Mouse (Mus musculus) limb, embryonic 10.5 days (tissue): ENCODE measurements around the gene Olfr1303. TPM values are rescaled to one million over a fixed set of nuclear protein-coding genes. Genes with fewer than 3 reads are reported as not detected.

Experiments used
- DNase-seq: peaks from one replicate; pipeline ENCODE4 v3.0.0-alpha.2; 2017; ENCODE audit warnings: low spot score
- H3K27ac ChIP-seq: fragments of 300-500 bp; sonication (generic); 2 replicates; pipeline ENCODE4 v1.5.1; 2016; ENCODE audit warnings: mild to moderate bottlenecking
- H3K27me3 ChIP-seq: fragments of 300-500 bp; sonication (generic); 2 replicates; pipeline ENCODE4 v1.6.1; 2016; ENCODE audit warnings: low read depth, mild to moderate bottlenecking; ENCODE audit not compliant: poor library complexity, severe bottlenecking
- H3K36me3 ChIP-seq: fragments of 300-500 bp; sonication (generic); 2 replicates; pipeline ENCODE4 v1.6.1; 2016; ENCODE audit warnings: mild to moderate bottlenecking, moderate library complexity
- H3K4me1 ChIP-seq: fragments of 300-500 bp; sonication (generic); 2 replicates; pipeline ENCODE4 v1.6.1; 2016
- H3K4me3 ChIP-seq: fragments of 300-500 bp; sonication (generic); 2 replicates; pipeline ENCODE4 v1.5.1; 2016; ENCODE audit warnings: mild to moderate bottlenecking, moderate library complexity
- H3K9me3 ChIP-seq: fragments of 300-500 bp; sonication (generic); replicated peaks from 2 replicates; pipeline ENCODE4 v1.6.1; 2016; ENCODE audit warnings: mild to moderate bottlenecking
- WGBS: fragments of 180-500 bp; shearing (Covaris S2); methylation state at CpG from one replicate; pipeline ENCODE4 v1.1.7; 2016; 5-methylcytosine and 5-hydroxymethylcytosine counted together
- polyA plus RNA-seq: library from polyadenylated mRNA; unstranded; fragments of >200 nt; fragmentation: Nextera tagmentation; extraction: Ambion mirVana; gene quantifications from 2 replicates; pipeline ENCODE4 v1.2.1, GENCODE M21; 2016

The Olfr1303 gene
- polyA plus RNA-seq = not detected in 2 replicates

DNA sequence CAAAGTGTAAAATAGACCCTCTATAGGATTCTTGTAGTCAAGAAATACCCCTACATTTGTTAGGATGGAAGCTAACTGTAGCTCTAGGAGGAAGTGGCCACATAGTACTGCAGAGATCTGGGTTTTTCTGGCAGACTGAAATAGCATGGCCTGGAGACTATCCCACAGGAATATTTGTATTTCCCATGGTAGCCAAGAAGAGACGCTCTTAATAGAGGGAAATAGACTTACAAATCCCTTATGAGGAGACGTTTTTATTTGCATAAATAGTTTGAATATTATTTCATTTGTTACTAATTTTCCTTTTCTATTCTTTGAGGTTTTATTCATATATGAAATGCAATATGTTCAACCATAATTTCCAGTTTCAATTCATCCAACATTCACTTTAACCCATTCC lies at the start of gene Olfr1303:
Gene Olfr1303 (minus strand): TSS at position 101 of the 400 bp plus-strand sequence.
- no peaks in the 10 kb centered on the region for H3K9me3 ChIP-seq
- 91% methylated on average over 2 of the region's 2 CpGs for WGBS
- H3K27me3 ChIP-seq = no peaks in the 10 kb centered on the region
- H3K27ac ChIP-seq = no peak within 1 kb of the TSS
- no peaks in the 10 kb centered on the region for H3K36me3 ChIP-seq
- H3K4me1 ChIP-seq = no peaks in the 10 kb centered on the region
- H3K4me3 ChIP-seq = no peak within 1 kb of the TSS
- DNase-seq = no peak

DNA sequence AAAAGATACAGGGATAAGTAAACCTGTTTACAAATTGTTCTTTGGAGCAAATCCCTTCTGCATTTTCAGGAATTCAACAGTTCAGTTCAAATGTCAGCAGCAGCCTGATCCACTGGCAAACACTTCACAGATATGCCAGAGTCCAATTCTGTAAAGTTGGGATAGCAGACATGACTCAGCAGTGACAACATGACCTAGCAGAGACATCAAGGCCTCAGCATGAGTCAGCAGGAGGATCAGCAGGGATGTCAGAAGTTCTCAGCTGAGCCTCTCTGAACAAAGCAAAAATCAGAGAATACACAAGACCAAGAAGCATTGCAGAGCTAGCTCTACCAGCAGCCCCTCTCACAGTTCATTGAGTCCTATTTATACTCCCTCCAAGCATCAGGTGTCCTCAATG lies 7.2 kb downstream of the Olfr1303 start:
- Histone ChIP-seq H3K9me3 (no peaks in the 10 kb centered on the region), H3K27me3 (no peaks in the 10 kb centered on the region), H3K27ac (no peak overlapping the region), H3K4me3 (no peak overlapping the region), H3K36me3 (no peaks in the 10 kb centered on the region), H3K4me1 (no peaks in the 10 kb centered on the region)
- no peak for DNase-seq

DNA sequence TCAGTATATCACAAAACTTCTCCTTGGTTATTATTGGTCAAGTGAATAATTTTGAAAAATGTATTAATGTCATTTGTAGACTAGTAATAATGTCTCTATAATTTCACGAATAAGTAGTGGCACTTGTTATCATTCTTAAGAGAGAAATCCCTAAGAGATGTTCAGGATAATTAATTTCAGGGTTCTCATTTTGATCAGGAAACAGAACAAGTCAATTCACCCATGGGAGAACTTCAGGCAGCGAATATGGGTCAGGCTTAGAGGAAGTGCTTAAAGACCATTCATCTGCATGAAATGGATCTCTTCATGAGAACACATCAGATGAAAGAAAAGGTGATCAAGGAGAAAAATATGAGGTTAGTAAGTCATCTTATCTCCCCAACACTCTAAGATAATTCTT lies 43.0 kb downstream of the Olfr1303 start, which contains the start of gene Olfr1302:
Gene Olfr1302 (plus strand): TSS at position 301 of the 400 bp plus-strand sequence.
- H3K36me3 ChIP-seq = no peaks in the 10 kb centered on the region
- no peaks in the 10 kb centered on the region for H3K4me1 ChIP-seq
- H3K4me3 ChIP-seq = no peak within 1 kb of the TSS
- H3K27me3 ChIP-seq = no peaks in the 10 kb centered on the region
- WGBS = 87% methylated on average over 2 of the region's 2 CpGs
- no peak for DNase-seq
- H3K9me3 ChIP-seq = no peaks in the 10 kb centered on the region
- no peak within 1 kb of the TSS for H3K27ac ChIP-seq

Other genes with a start within 250 kb of the Olfr1303 start
- gene Olfr1297, start 193.8 kb downstream of the Olfr1303 start, polyA plus RNA-seq = not detected in 2 replicates
- gene Olfr1298, start 171.1 kb downstream of the Olfr1303 start, polyA plus RNA-seq = not detected in 2 replicates
- gene Olfr1299, start 158.9 kb downstream of the Olfr1303 start, polyA plus RNA-seq = not detected in 2 replicates
- not detected in 2 replicates for gene Olfr1301, start 69.3 kb downstream of the Olfr1303 start, polyA plus RNA-seq
- gene Olfr1302, start 42.9 kb downstream of the Olfr1303 start, polyA plus RNA-seq = not detected in 2 replicates
- not detected in 2 replicates for gene Olfr1305, start 56.8 kb upstream of the Olfr1303 start, polyA plus RNA-seq
- not detected in 2 replicates for gene Olfr1306, start 95.9 kb upstream of the Olfr1303 start, polyA plus RNA-seq
- not detected in 2 replicates for gene Olfr1307, start 129.1 kb upstream of the Olfr1303 start, polyA plus RNA-seq
- gene Olfr1308, start 144.6 kb upstream of the Olfr1303 start, polyA plus RNA-seq = not detected in 2 replicates
- gene Olfr1309, start 169.9 kb upstream of the Olfr1303 start, polyA plus RNA-seq = not detected in 2 replicates
- gene Olfr1310, start 192.4 kb upstream of the Olfr1303 start, polyA plus RNA-seq = not detected in 2 replicates
- gene Olfr1311, start 204.1 kb upstream of the Olfr1303 start, polyA plus RNA-seq = not detected in 2 replicates
- not detected in 2 replicates for gene Olfr1312, start 229.9 kb upstream of the Olfr1303 start, polyA plus RNA-seq